Mouse (Mus musculus) MEL (cell line): ENCODE measurements around the gene Wfdc12.

ENCODE experiments used
- CTCF ChIP-seq, 3 experiments: IDR thresholded peaks in 2 of 3; conservative IDR thresholded peaks in 1 of 3; 2 replicates each; pipeline ENCODE4 v1.5.1; 2011 to 2012; ENCODE audit warnings: low read length in 3 of 3, low read depth in 2 of 3, mild to moderate bottlenecking in 2 of 3, improper control_type of control experiment in 1 of 3, inconsistent platforms in 1 of 3, mixed read lengths in 1 of 3, moderate library complexity in 1 of 3; ENCODE audit not compliant: control insufficient read depth in 1 of 3, insufficient read depth in 1 of 3, poor library complexity in 1 of 3, severe bottlenecking in 1 of 3
- POLR2A ChIP-seq, 2 experiments: IDR thresholded peaks; 2 replicates each; pipeline ENCODE4 v1.6.1; 2011 to 2012; ENCODE audit warnings: low read length in 2 of 2, mild to moderate bottlenecking in 2 of 2, control low read depth in 1 of 2, improper control_type of control experiment in 1 of 2, low read depth in 1 of 2, moderate library complexity in 1 of 2; ENCODE audit not compliant: control insufficient read depth in 1 of 2, insufficient read depth in 1 of 2, poor library complexity in 1 of 2

DNA sequence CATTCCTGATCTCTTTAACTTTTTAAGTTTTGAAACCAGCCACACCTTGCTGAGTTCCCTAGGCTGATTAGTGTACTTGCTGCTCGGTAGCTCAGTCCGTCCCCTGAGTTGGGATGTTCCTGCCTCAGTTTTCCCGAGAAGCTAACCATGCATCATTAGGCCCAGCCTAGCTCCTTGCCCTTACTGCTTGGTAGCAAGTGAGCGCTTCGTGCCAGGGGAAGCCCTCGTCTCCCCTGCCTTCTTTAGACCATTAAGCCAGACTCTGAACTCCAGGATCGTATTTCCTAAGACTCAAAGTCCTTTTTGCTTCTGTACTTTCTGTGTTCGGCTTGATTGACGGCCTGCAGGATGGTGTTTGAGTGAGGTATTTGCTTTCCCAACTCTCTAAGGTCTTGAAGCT lies 7.1 kb downstream of the Wfdc12 start:
- no peak for TF ChIP-seq CTCF (IDR thresholded peaks at IDR 0.05 in 2 of 3, conservative IDR thresholded peaks at IDR 0.05 in 1 of 3; ENCODE audit: control insufficient read depth in 1 of 3, insufficient read depth in 1 of 3, low read depth in 2 of 3, low read length in 3 of 3, poor library complexity in 1 of 3, severe bottlenecking in 1 of 3)
- TF ChIP-seq POLR2A (IDR thresholded peaks at IDR 0.05; ENCODE audit: control insufficient read depth in 1 of 2, insufficient read depth in 1 of 2, low read depth in 1 of 2, low read length in 2 of 2, poor library complexity in 1 of 2): no peak
